Mouse (Mus musculus): Measurements from ENCODE around the gene Pclaf. TPM values are rescaled to one million over a fixed set of nuclear protein-coding genes. Genes with fewer than 3 reads are reported as not detected.

The Pclaf gene
- 75.5 and 80.0 TPM in 2 replicates for polyA plus RNA-seq (2012; rRNA removed)

DNA sequence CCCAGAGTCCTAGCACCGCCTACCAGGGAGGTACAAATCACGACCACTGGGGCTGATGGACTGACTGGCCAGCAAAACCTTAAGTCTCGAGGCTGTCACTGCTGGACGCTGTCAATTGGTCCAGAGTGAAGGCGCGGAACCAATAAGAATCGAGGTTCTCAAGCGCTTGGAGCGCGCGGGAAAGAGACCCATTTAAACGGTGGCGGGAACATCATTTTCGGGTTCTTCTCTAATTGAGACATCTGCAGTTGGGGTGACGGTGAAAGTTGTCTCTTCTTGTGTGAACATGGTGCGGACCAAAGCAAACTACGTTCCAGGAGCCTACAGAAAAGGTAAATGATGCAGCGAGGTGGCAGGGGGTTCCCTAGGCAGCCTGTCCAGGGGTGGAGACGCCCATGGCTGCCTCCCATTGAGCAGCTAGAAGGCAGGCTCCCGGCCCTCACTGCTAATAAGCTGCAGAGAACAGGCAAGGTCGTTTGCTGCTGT, at the start of gene Pclaf:
TSS of gene Pclaf (plus strand) at position 95 of the 486 bp plus-strand sequence.

DNA sequence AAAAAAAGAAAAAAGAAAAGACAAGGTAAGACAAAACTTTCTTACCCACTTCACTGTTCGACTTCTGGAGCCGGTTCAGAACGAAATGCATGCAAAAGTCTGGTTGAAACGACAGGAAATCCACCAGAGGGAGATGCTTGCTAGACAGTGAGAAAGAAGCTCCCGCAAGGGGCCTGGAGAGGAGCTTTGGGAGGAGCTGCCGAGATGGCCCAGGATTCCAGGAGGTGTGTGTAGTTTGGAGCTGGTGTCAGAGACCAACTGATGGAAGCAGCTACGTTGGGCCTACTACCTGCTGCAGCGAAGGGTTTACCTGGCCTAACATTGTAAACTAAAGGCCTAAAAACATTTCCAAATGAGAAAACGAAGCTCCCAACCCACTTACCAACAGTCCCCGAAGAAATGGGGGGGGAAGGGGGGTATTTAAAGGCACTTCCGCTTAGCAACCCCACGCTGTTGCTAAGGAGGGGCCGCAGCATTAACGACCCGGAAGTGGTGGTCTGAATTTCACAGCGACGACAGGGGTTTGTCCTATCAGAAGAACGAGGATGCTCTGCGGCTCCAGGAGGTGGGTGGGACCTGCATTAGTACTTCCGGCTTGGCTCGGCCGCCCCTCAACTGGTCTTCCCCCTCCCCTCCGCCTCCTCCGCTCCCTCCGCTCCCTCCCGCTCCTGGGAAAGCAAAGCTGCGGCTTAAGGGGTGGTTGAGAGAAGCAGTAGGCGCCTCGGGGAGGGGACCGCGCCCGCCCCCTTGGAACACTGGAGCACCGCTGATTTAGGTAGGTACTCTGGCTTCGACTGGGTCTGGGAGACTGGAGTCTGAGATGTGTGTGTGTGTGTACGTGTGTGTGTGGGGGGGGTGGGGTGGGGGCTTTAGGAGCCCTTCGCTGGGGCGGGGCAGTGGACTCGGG, 18.6 kb downstream of the Pclaf start, which contains the start of the genes Trip4 and Csnk1g1:
TSS of gene Trip4 (minus strand) at position 401 of the 907 bp plus-strand sequence.
TSS of gene Csnk1g1 (plus strand) at position 531 of the 907 bp plus-strand sequence.

Other genes with a start within 250 kb of the Pclaf start
- gene Oaz2, start 222.2 kb upstream of the Pclaf start, polyA plus RNA-seq (2012; rRNA removed), result 20.5 and 21.1 TPM in 2 replicates
- 2.7 and 3.1 TPM in 2 replicates for gene Zfp609, start 62.7 kb upstream of the Pclaf start, polyA plus RNA-seq (2012; rRNA removed)
- 5.0 and 5.6 TPM in 2 replicates for gene Trip4, start 18.6 kb downstream of the Pclaf start, polyA plus RNA-seq (2012; rRNA removed)
- gene Csnk1g1, start 18.7 kb downstream of the Pclaf start, polyA plus RNA-seq (2012; rRNA removed), result 2.6 and 3.0 TPM in 2 replicates
- 285 and 315 TPM in 2 replicates for gene Ppib, start 170.0 kb downstream of the Pclaf start, polyA plus RNA-seq (2012; rRNA removed)
- gene Snx22, start 179.5 kb downstream of the Pclaf start, polyA plus RNA-seq (2012; rRNA removed), result 29.0 and 35.2 TPM in 2 replicates
- 45.6 and 53.9 TPM in 2 replicates for gene Snx1, start 236.3 kb downstream of the Pclaf start, polyA plus RNA-seq (2012; rRNA removed)
- 44.4 and 63.5 TPM in 2 replicates for gene Ciao2a, start 236.4 kb downstream of the Pclaf start, polyA plus RNA-seq (2012; rRNA removed)